Mouse (Mus musculus): ENCODE data around the gene Dock4.
"Not testable (repeated sequence)": the region's sequence is repeated elsewhere in the genome, so short reads cannot be mapped to it uniquely, and the experiment has no call there.

Dock4 gene

GRCm38 (mm10) chr12:40832157-40832556, 386.4 kb downstream of the Dock4 start:
- peak; percentile 16 for DNase-seq

- no peak for DNase-seq
Measured at GRCm38 (mm10) chr12:40836924-40837323, 391.2 kb downstream of the Dock4 start.

- DNase-seq = peak; percentile 87
Measured at GRCm38 (mm10) chr12:40837597-40838337, 392.0 kb downstream of the Dock4 start.

GRCm38 (mm10) chr12:40838338-40838695, 392.6 kb downstream of the Dock4 start:
- DNase-seq = no peak

GRCm38 (mm10) chr12:40838940-40839339, 393.2 kb downstream of the Dock4 start:
- DNase-seq = peak; percentile 19

GRCm38 (mm10) chr12:40839817-40840216, 394.1 kb downstream of the Dock4 start:
- no peak for DNase-seq

- peak; percentile 19 for DNase-seq
Measured at GRCm38 (mm10) chr12:40842251-40842988, 396.7 kb downstream of the Dock4 start.

- no peak for DNase-seq
Measured at GRCm38 (mm10) chr12:40842991-40843390, 397.2 kb downstream of the Dock4 start.

GRCm38 (mm10) chr12:40843474-40844080, 397.8 kb downstream of the Dock4 start:
- DNase-seq = no peak

- DNase-seq = no peak
Measured at GRCm38 (mm10) chr12:40844324-40844723, 398.6 kb downstream of the Dock4 start.

- DNase-seq = no peak
Measured at GRCm38 (mm10) chr12:40854705-40855367, 409.1 kb downstream of the Dock4 start.

GRCm38 (mm10) chr12:40857466-40857865, 411.7 kb downstream of the Dock4 start:
- DNase-seq = no peak

GRCm38 (mm10) chr12:40858763-40859162, 413.0 kb downstream of the Dock4 start:
- DNase-seq = not testable (repeated sequence)

- no peak for DNase-seq
Measured at GRCm38 (mm10) chr12:40870387-40870786, 424.6 kb downstream of the Dock4 start.

- DNase-seq = no peak
Measured at GRCm38 (mm10) chr12:40872716-40873115, 427.0 kb downstream of the Dock4 start.

GRCm38 (mm10) chr12:40873267-40873666, 427.5 kb downstream of the Dock4 start:
- DNase-seq = not testable (repeated sequence)

- DNase-seq = no peak
Measured at GRCm38 (mm10) chr12:40884976-40885375, 439.2 kb downstream of the Dock4 start.

- DNase-seq = no peak
Measured at GRCm38 (mm10) chr12:40885377-40885776, 439.6 kb downstream of the Dock4 start.

GRCm38 (mm10) chr12:40887496-40887895, 441.7 kb downstream of the Dock4 start:
- no peak for DNase-seq

GRCm38 (mm10) chr12:40888261-40888791, 442.6 kb downstream of the Dock4 start:
- DNase-seq = no peak

GRCm38 (mm10) chr12:40888829-40889228, 443.1 kb downstream of the Dock4 start:
- no peak for DNase-seq

- no peak for DNase-seq
Measured at GRCm38 (mm10) chr12:40889534-40889933, 443.8 kb downstream of the Dock4 start.

GRCm38 (mm10) chr12:40891168-40891567, 445.4 kb downstream of the Dock4 start:
- DNase-seq = no peak
